Mouse (Mus musculus) lung, postnatal 25 days (tissue): ENCODE measurements at regions not wholly inside any gene's neighbourhood (a gene's known extent, or its start where the extent isn't known, plus 50 kb on each side); places are given as distances from the start of the nearest gene placed in this dataset.
"Not testable (repeated sequence)": the region's sequence is repeated elsewhere in the genome, so short reads cannot be mapped to it uniquely, and the experiment has no call there.

ENCODE experiments used
- DNase-seq: peaks from one replicate; pipeline ENCODE4 v3.0.0; 2022; ENCODE audit warnings: low spot score

DNA sequence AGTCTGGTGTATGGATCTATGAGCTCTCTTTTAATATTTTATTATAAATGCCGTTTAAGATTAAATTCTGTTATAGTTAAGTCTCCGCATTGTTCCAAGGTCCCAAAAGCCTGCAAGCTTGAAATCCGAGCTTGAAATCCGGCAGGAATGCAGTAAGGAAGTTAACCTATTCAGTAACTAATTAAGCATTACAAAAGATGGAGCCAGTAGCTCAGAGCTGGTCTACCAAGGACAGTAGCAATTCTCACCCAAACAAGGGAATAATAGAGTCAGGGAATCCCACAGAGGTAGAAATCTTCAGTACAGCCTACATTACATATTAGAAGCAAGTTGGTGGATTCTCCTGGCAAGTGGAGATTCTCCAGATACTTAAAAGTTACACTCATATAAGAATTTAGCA, 325.0 kb downstream of the Phf3 start:
- not testable (repeated sequence) for DNase-seq

- DNase-seq: no peak
Measured at GRCm38 (mm10) chr1:30540088-30540698, 333.5 kb downstream of the Phf3 start.

DNA sequence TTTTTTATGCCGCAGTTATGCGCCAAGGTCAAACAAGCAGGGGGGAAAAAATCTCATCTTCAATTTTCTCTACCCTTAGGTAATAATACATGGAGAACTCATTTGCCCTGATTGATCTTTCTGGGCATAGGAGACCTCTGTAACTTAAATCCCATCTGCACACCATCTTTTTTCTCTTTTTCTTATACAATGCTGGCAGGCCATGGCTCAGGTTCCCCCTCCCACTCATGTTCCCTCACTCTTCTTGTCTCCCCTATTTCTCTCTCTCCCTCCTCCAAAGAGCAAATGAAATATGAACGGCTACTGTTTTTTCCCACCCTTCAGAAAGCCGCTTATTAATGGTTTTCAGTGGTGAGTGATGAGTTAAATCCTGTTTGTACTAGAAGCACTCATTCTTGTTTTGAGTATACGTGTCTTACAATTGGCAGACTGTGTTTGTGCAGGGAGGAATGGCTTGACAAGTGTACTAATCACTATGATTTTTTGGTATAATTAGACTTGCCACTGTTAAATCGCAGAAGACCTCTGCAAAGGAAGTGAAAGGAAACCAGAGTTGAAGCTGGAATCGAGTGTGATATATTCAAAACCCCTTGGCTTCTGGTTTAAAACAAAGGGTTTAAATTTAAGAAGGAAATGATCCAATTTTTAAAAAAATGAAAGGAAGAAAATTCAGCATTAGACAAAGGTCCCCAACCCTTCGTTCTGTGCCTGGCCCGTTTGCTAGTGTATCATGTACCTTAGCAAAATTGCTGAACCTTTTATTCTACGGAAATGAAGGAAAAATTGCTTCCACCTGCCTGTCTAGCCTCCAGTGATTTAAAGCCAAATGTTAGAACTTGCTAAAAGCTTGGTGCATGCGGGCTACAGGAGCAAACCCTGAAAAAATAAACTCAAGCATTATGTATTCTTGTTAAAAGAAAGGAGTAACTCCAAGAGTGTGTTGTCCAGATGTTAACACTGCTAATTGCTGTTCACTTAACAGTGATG, 336.4 kb downstream of the Phf3 start:
- no peak for DNase-seq

DNA sequence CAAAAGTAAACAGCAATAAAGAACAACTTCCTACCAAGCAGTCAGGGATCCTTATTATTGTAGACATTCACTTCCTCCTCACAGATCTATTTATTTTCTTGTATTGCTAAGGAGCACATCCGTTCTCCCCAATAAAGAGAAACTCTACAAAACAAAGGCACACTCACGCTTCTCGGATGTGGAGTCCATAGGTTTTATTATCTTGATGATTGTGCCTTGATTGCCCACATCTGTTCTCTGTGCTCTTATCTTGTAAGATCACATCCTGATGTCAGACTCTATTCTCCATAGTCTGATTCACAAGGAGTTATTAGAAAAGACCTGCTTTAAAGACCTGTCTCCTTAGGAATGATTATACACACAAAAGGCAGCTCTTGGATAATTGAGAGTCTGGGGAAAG, 356.4 kb downstream of the Phf3 start:
- no peak for DNase-seq

DNA sequence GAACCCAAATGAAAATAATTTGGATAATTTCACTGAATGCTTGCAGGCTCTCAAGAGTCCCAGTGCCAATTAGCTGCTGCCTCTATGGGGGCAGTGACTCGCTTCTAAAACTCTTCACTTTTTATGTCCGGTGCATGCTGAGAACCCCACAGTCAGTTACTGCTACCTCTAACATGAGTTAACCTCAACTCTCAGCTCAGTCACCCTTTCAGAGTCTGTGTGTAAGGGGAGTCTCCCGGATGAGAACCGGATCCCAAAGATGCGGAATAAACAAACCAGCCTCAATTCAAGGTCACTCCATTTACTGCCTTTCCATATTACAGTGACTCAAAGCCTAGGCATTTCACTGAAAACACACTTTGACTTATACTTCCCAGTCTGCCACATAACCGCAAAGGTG, 357.9 kb downstream of the Phf3 start:
- DNase-seq: no peak

DNA sequence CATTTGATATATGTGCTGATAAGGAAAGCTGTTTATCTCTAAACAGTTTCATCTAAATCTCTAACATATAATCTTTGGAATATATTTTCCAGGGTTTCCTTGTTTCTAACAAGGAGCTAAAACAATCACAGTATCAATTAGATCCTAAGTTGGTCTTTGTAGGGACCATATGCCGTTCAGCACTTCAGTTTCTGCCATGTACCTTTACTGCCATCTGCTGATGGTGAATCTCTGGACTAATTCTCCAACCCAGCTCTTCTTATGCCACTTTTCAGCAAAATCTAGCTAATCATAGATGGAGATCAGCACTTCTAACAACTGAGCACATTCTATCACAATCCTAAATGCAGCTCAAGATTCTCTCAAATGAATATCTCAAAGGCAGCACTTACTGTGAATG, 370.5 kb downstream of the Phf3 start:
- no peak for DNase-seq

GRCm38 (mm10) chr1:30460295-30460958, 413.3 kb downstream of the Phf3 start:
- no peak for DNase-seq

DNA sequence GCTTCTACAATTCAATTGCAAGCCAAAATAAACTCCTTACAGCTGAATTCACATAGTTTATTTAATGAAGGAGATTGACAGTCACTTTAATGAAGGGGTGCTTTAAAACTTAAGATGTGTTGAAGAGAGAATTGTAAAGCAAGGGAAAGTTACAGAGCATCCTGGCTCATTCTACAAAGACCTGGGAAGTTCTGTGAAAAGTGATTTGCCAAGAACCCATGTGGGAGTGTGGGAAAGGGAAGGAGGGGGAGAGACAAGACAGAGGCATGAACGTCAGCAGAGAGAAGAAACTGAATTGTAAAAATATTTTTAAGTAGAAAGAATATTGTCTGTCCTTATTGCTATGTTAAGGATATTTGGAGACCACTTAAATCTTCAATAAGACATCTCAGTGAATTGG, 435.8 kb downstream of the Phf3 start:
- no peak for DNase-seq

- no peak for DNase-seq
Measured at GRCm38 (mm10) chr1:30416582-30416981, 457.1 kb downstream of the Phf3 start.

DNA sequence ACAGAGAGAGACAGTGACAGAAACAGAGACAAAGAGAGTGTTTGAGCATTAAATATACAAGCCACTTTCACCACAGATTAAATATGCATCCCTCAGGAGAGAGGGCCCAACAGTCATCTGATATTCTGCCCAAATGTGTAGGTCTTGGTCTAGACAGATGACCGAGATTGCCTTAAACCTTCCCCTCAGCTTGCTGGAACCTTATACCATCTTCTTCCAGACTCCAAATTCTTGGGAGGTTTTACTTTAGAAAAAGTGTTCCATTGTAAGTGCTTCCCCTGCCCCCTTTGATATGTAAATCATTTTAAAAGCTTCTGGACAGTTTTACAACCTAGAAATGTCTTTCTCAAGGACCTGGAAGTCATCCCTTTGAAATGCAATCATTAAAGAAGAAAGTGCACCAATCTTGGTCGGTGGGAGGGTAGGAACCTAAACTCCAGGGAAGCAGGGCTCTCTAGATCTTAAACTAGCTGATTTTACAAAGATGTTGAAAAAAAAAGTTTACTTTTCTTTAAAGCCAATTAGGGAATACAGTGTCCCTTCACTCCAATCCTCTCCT, 458.8 kb downstream of the Phf3 start:
- no peak for DNase-seq
